Mouse (Mus musculus) liver, adult (tissue): Measurements from ENCODE around the gene Bach2.
A peak's percentile ranks its signal among the peaks of the same experiment; 100 is the strongest.

ENCODE experiments used
- GATA4 ChIP-seq: IDR thresholded peaks from 2 replicates; pipeline ENCODE4 v1.6.1; 2014; ENCODE audit warnings: mild to moderate bottlenecking, low read length; ENCODE audit not compliant: insufficient replicate concordance

Gene Bach2

DNA sequence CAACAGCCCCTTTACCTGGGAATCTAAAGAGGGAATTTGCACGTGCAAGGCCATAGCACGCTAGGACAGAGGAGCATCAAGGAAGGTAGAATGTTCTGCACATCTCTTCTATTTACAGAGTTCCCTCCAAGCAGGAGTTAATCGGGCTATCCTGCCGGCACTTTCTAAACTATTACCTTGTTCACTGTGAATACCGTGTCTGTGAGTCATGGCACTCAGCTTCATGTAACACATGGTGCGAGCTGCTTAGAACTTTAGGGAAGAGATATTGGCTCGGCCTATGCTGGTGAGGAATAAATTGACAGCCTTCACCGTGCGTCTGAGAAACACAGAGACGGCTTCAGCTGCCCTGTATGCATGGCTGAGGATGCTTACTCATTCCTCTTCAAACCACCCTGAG lies 99.8 kb downstream of the Bach2 start:
- no peak for TF ChIP-seq GATA4

DNA sequence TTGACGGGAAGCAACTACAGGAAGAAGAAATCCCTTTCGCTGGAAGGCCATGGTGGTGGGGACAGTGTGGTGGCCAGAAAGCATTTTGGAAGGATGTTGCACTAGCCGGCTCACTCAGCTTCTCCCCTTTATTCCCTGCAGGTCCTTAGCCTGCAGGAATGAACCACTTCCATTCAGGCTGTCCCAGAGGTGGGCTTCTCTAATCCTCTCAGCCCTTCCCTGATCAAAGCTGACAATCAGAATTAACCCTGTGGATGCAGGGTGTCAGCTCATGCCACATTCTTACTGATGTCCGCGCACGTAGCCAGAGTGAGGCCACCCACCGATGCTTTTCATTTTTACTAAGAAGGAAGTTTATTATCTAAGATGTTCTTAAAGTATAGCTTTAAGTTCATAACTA lies 102.2 kb downstream of the Bach2 start:
- TF ChIP-seq GATA4 = no peak

DNA sequence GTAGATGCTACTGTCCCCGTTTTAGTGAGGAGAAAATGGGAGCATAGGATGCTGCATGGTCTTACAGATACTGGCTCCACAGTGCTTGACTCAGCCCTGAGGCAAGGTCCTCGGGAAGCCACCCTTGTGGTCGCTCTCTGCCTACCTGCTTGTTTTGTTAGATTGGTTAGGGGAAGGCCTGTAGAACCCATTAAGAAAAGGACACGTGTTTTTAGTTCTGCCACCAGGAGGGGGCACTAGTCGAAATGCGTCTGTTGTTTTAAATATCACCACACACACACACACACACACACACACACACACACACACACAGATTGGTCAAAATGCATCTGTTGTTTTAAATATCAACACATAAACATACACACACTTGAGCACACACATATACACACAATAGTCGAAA lies 103.7 kb downstream of the Bach2 start:
- TF ChIP-seq GATA4 = no peak

DNA sequence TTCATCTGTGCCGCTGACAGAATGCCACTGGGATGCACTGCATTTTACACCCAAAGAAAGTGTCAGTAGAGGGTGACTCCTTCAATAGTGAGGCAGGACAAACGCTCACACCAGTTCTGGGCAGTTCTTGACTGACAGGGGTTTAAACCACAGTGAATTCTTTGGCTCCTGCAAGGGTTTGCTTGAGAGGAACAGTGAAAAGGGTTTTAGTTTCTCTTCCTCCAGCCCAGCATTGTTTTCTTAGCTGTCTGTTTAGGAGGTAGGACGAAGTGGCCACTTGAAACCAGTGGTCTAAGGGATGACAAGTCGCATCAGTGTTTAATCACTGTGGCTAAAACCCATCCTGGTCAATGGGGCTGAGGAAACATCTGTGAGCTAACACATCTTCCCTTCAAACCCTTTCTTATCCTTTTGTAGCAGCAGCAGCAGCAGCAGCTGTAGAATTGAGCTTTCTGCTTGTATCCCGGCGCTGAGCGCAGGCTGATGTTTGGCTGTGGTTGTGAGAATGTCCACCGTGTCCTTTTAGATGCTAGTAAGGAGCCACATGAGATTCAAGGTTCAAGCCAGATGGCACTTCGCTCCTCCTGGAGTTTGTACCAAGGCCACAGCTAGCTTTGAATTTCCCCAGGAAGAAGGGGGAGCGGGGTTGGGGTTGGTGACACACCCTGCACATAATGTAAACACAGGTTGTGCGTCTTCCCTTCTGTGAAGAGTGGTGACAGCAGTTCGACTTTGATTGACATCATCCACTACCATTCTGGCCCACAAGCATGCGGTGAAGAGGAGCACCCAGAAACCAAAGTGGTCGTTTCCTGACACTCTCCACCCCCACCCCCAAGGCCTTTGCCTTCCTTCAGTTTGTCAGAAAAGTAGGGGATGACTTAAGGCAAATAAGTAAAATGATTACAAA lies 104.9 kb downstream of the Bach2 start:
- no peak for TF ChIP-seq GATA4

DNA sequence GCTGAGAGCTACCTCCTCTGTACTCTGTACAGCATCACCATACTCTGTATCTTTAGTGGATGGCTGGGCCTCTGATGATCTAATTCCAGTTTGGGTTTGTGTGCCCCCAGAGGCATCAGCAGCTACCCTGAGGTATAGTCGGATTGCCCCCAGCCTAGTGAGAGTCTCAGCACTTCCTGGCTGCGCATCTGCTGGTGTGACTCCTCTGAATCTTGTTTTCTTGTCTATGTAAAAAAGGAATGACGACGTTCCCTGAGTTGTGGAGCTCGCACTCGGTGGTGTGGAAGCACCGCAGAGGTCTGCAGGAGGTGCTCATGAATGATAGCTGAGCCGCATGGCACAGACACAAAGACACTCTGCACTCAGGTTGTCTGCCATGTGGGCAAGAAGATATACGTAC lies 105.7 kb downstream of the Bach2 start:
- TF ChIP-seq GATA4 = no peak

DNA sequence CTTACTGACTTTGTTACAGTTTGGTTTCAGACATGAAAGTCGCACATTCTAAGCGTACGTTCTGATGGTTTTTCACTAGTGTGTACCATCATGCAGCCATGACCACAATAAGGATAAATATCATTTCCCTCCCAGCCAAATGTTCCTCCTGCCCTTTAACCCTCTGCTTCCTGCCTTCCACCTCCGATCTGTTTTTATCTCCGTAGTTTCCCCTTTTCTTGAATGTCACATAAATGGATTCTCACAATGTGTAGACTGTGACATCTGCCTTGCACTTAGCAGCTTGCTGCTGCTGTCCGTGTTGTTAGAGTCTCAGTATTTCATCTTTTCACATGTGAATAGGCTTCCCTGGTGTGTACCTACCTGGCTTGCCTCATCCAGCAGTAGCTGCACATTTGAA lies 108.6 kb downstream of the Bach2 start:
- TF ChIP-seq GATA4 = no peak

DNA sequence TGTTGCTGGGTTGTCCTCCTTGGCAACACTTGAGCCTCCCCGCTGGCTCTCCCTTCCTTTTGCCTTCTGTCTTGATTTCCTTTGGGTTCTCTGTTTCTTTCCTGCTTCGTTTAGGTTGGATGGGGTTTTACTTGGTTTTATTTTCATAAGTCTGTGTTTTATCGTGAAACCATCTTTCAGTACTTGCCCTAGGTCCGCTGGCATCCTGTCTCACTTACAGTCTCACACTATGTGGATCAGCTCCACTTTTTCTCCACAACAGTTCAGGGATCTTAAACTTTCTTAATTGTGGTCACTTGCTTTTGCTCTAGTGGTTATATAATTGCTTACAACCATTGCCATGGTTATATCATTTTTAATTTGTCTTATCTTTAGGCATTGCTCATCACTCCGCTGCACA lies 109.1 kb downstream of the Bach2 start:
- no peak for TF ChIP-seq GATA4

DNA sequence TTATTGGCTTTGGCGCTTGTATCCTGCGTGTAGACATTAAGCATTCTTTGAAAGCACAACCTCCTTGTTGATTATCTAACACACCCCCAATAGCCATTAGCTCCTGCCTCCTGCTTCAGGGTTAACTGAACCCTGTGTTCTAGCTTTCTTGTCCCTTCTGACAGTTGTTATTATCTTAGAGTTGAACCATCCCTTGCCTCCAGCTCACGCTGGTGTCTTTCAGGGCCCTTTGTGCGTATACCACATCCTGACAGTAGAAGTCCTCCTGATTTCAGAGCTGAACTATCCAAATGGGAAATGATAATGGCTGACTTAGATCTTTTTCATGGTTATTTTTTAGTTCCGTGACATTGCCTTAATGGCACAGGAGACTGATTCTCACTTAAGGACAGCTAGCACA lies 110.8 kb downstream of the Bach2 start:
- no peak for TF ChIP-seq GATA4

DNA sequence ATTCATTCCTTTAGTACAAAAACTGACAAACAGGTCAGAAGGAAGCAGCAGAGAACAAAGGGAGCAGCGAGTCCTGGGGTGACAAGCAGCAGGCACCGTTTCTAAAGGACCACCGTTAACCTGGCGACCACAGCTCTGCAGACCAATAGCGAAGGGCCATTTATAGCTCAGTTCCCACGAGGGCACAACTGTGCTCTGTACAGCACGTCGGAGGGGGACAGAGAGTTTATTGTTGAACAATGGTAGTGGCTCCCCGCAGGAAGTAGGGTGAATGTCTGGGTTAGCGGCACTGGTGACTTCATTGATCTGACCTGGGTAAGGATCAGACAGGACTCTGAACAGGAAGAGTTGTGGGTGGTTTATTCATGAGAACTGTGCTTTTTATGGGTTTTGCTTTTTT lies 112.6 kb downstream of the Bach2 start:
- no peak for TF ChIP-seq GATA4

DNA sequence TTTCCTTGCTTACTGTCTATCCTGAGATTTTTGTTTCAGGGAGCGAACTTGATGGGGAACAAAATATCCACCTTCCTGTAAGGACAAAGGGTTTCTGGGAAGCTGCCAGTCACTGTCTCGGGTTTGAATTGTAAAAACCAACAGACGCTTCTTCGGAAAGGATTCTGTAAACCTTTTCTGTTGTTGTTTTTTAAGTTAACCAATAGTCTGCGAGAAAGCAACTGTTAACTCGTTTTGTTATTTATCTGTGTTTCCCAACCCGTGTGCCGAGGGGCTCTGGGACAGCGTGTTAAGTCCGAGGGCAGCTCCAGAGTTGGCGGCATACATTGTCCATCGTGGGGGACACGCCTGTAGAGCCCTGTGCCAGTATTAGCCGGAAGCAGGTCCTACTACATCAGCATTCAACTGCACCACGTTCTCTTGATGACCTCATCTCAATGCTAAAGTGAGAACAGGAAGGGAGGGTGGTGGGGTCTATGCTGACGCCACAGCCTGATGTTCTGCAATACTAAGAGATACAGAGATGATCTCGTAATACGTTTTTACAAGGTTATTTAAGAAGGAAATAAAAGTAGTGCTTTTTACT lies 113.2 kb downstream of the Bach2 start:
- no peak for TF ChIP-seq GATA4

DNA sequence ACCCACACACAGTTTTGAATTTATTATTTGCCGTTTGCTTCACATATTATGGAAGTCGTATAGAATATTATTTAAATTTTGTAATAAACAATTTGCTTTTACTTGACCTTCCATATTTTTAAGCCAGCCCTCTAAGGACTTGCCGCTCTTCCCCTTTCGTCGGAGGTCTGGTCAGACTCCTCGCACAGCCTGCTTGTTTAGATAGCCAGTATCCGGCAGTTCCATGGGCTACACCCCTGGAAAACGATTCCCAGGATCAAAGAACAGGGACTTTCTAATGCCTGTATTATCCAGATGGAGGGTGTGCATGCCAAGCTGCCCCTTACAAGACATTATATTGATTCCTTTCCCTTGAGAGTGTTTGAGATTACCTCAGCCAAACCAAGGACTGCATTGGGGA lies 113.8 kb downstream of the Bach2 start:
- no peak for TF ChIP-seq GATA4

DNA sequence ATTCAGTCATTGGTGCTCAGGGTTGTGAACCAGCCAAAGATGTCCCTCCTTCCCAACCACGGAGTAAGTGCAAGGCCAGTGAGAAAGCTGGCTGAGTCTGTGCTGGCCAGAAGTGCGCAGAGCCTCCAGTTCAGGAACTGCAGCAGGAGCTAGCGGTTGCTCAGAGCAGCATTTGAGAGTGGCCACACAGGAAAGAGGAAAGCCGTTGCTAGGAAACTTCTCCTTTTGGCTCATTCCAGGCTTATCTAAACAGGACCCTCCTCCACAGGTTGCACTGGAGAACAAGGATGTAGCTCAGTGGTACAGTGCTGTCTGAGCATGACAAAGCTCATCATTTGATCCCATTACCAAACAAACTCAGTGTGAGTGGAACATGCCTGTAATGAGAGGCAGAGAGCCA lies 114.2 kb downstream of the Bach2 start:
- TF ChIP-seq GATA4 = no peak

DNA sequence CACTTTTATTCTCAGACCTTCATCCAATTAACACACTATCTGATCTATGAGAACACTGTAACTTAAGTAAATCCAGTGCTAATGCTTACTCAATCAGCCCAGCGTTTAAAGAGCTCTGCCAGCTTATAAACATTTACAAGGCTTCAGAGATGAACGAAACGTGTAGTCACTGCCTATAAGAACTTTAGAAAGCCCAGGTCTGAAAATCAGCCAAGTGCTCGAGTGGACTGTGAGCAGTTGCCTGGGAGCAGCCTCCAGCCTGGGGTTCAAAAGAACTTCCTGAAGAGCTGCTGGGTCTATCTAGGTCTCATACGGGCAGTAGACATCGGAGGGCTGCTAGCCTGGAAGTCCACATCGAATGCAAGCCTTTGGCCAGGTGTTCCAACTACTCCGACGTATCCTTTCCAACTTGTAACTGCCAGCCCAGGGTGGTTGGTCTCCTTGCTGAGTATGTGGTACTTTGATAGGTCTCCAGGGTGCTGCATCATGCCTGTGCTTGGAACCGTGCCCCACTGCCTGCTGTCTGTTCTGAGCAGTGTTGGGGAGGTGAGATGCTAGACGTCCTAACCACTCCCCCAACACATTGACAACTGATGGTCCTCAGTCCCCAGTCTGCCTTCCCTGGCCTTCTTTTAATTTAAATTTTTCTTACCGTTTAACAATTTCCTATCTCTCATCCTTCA lies 117.5 kb downstream of the Bach2 start:
- TF ChIP-seq GATA4 = no peak

DNA sequence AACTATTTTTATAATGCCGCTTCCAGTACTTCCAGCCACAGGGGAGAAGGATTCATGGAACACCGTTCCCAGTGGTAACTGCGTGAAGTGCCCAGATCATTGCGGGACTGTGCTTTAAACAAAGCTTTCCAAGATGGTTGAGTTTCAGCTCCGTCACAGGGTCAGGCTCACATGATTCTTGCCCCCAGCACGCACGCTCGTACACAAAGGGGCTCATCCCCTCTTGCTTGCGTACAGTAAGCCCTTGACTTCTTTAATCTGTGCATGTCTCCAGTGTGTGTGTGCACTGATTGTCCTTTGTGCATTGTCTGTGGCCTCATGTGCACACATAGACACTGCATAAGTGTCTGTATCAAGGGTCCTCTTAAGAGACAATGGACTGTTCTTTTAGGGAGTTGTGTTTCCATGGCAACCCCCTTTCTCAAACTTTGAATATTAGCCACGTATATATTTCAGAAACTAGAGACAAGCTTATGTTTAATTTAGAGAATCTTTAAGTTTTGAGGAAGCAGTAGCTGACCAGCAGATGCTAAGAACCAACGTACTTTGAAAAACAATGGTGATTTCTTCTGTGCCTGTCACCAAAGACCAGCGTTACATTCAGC lies 119.5 kb downstream of the Bach2 start:
- no peak for TF ChIP-seq GATA4

DNA sequence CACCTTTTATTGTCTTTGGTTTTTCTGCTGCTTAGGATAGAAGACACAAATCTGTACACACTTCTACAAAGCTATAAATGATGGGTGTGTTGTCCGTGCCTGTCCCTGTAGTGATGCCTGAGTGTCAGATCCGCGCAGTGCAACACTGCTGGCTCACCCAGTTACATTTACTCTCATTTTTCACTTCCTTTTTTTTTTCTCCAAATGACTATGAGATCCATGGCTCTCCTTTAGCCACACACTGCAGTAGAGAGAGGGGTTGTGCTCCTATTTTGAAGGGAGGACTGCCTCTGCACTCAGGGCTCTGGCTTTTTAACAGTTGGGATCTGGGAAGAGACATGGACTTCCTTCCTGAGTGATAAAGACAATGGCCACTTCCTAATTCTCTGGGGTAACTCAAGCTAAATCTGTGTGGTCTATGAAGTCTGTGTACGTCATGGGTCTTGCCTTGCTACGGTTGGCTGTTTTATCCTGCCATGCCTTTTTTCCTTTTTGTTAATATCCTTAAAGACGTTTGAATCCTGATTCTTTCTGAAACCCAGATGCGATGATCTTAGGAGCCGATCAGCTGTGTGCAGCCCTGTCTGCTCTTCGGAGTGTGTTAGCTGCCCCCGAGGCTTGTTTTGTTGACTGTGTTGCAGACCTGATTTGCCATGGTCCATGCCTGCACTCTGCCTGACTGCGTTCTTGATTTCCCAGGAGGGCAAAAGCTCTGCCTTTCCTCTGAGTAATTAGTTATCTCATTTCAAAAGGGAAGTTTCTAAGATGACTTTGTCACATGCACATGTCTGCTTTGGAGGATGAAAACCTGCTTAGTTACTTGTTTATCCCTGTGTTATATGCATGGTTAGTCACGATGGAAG lies 120.2 kb downstream of the Bach2 start:
- peak; percentile 32; the same call in 1 of the 2 replicates for TF ChIP-seq GATA4
